Mouse (Mus musculus) megakaryocyte, embryonic 14.5 days (primary cell): ENCODE data around the gene Vps13c.

ENCODE experiments used
- FLI1 ChIP-seq: IDR thresholded peaks from 2 replicates; pipeline ENCODE4 v1.6.1; 2012; ENCODE audit warnings: low read length, inconsistent platforms, mixed read lengths
- GATA1 ChIP-seq: IDR thresholded peaks from 3 replicates; pipeline ENCODE4 v1.6.1; 2012; ENCODE audit warnings: mixed read lengths, low read length, inconsistent platforms, borderline replicate concordance

- no peak for TF ChIP-seq GATA1
- TF ChIP-seq FLI1, result no peak
Measured at GRCm38 (mm10) chr9:67967011-67967410, 126.8 kb downstream of the Vps13c start.
